Mouse (Mus musculus) midbrain, embryonic 13.5 days (tissue): Measurements from ENCODE around the gene Olfr1509. TPM values are rescaled to one million over a fixed set of nuclear protein-coding genes. Genes with fewer than 3 reads are reported as not detected.

Experiments
- polyA plus RNA-seq: library from polyadenylated mRNA; unstranded; fragments of >200 nt; fragmentation: Nextera tagmentation; extraction: Ambion mirVana; gene quantifications from 2 replicates; pipeline ENCODE4 v1.2.1, GENCODE M21; 2015

Olfr1509 gene
- polyA plus RNA-seq, 1 experiment from 2014 or later = not detected

Other genes starting within 250 kb of the Olfr1509 start
- 62.7 and 68.4 TPM in 2 replicates for gene Supt16, start 245.6 kb upstream of the Olfr1509 start, polyA plus RNA-seq
- gene Chd8, start 185.2 kb upstream of the Olfr1509 start, polyA plus RNA-seq = 46.5 and 50.4 TPM in 2 replicates
- gene Tox4, start 163.8 kb upstream of the Olfr1509 start, polyA plus RNA-seq = 55.5 and 60.8 TPM in 2 replicates
- gene Rab2b, start 163.4 kb upstream of the Olfr1509 start, polyA plus RNA-seq = 60.6 and 63.4 TPM in 2 replicates
- gene Mettl3, start 137.9 kb upstream of the Olfr1509 start, polyA plus RNA-seq = 50.4 and 57.8 TPM in 2 replicates
- gene Sall2, start 114.2 kb upstream of the Olfr1509 start, polyA plus RNA-seq = 56.6 and 56.9 TPM in 2 replicates
- gene Olfr1513, start 86.6 kb upstream of the Olfr1509 start, polyA plus RNA-seq = not detected in 2 replicates
- gene Olfr1512, start 63.8 kb upstream of the Olfr1509 start, polyA plus RNA-seq = not detected in 2 replicates
- not detected in 2 replicates for gene Olfr1511, start 45.6 kb upstream of the Olfr1509 start, polyA plus RNA-seq
- gene Olfr1510, start 28.6 kb upstream of the Olfr1509 start, polyA plus RNA-seq = not detected in 2 replicates
- gene Olfr1508, start 24.5 kb downstream of the Olfr1509 start, polyA plus RNA-seq = not detected in 2 replicates
- gene Olfr1507, start 52.8 kb downstream of the Olfr1509 start, polyA plus RNA-seq = not detected in 2 replicates